Mouse (Mus musculus) lung, embryonic 14.5 days (tissue): Measurements from ENCODE around the gene Zdhhc1. TPM values are rescaled to one million over a fixed set of nuclear protein-coding genes. Genes with fewer than 3 reads are reported as not detected.

Source experiments
- ATAC-seq: fragments of 200-750 bp; cut with Nextera tagmentation; 2 replicates; pipeline ENCODE4 v1.8.0; 2017; ENCODE audit warnings: mild to moderate bottlenecking, moderate TSS enrichment, moderate library complexity; ENCODE audit not compliant: insufficient read depth
- DNase-seq: peaks from one replicate; pipeline ENCODE4 v3.0.0-alpha.2; 2015
- H3K27ac ChIP-seq: fragments of 300-500 bp; sonication (generic); 2 replicates; pipeline ENCODE4 v1.5.1; 2014; ENCODE audit warnings: low read depth, mild to moderate bottlenecking, moderate library complexity
- H3K27me3 ChIP-seq: fragments of 300-500 bp; sonication (generic); 2 replicates; pipeline ENCODE4 v1.6.1; 2014; ENCODE audit warnings: low read length, control low read depth; ENCODE audit not compliant: insufficient read depth
- H3K36me3 ChIP-seq: fragments of 300-500 bp; sonication (generic); 2 replicates; pipeline ENCODE4 v1.6.1; 2014; ENCODE audit warnings: control low read depth; ENCODE audit not compliant: insufficient read depth
- H3K4me1 ChIP-seq: fragments of 300-500 bp; sonication (generic); 2 replicates; pipeline ENCODE4 v1.6.1; 2014; ENCODE audit warnings: antibody characterized with exemption, control low read depth; ENCODE audit not compliant: insufficient read depth
- H3K4me2 ChIP-seq: fragments of 300-500 bp; sonication (generic); 2 replicates; pipeline ENCODE4 v1.6.1; 2014; ENCODE audit warnings: mild to moderate bottlenecking
- H3K4me3 ChIP-seq: fragments of 300-500 bp; sonication (generic); 2 replicates; pipeline ENCODE4 v1.5.1; 2014; ENCODE audit warnings: low read depth, low read length
- H3K9ac ChIP-seq: fragments of 300-500 bp; sonication (generic); 2 replicates; pipeline ENCODE4 v1.6.1; 2014
- H3K9me3 ChIP-seq: fragments of 300-500 bp; sonication (generic); 2 replicates; pipeline ENCODE4 v1.6.1; 2016; ENCODE audit warnings: low read depth, low read length, control low read depth
- CTCF ChIP-seq: IDR thresholded peaks from 2 replicates; pipeline ENCODE4 v1.5.1; 2016; ENCODE audit warnings: antibody characterized with exemption, low read depth
- WGBS: fragments of 180-500 bp; shearing (Covaris S2); extraction: QIAGEN DNeasy Blood & Tissue Kit; methylation state at CpG from one replicate; pipeline ENCODE4 v1.1.7; 2014; 5-methylcytosine and 5-hydroxymethylcytosine counted together
- polyA plus RNA-seq: library from polyadenylated mRNA; unstranded; fragments of >200 nt; fragmentation: Nextera tagmentation; extraction: Ambion mirVana; gene quantifications from 2 replicates; pipeline ENCODE4 v1.2.1, GENCODE M21; 2014

The Zdhhc1 gene
- polyA plus RNA-seq, 1 experiment from 2014 or later, result 41.9 TPM

DNA sequence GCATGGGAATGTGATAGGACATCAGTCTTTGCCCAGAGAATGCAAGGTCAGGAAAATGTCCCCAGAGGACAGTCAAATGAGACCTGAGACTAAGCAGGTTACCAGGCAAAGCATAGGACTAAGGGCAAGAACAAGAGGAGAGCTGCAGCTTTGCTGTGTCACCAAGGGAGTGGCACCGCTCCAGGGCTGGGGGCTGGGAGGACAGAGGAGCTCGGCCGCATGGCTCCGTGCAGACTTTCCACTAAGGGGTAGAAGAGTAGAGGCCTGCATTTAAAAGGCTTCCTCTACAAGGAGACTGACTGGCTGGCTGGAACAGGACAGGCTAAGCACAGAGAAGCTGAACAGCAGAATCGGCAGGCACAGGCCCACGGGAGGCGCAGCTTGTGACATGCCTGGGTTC, 32.1 kb downstream of the Zdhhc1 start:
- no peaks in the 10 kb centered on the region for H3K9me3 ChIP-seq
- no peak overlapping the region for H3K27ac ChIP-seq
- DNase-seq, result no peak
- H3K4me3 ChIP-seq, result no peak overlapping the region
- no peak overlapping the region for H3K9ac ChIP-seq
- ATAC-seq, result no peak
- H3K27me3 ChIP-seq, result no peaks in the 10 kb centered on the region
- WGBS, result 59% methylated on average over 7 of the region's 7 CpGs
- H3K4me1 ChIP-seq, result peaks cover 14% of the 10 kb centered on the region; the same call in 1 of the 2 replicates
- no peak for TF ChIP-seq CTCF
- H3K4me2 ChIP-seq, result no peak overlapping the region
- H3K36me3 ChIP-seq, result 0 out of 2 replicates have a peak, but pooled peaks cover 3% of the 10 kb centered on the region

DNA sequence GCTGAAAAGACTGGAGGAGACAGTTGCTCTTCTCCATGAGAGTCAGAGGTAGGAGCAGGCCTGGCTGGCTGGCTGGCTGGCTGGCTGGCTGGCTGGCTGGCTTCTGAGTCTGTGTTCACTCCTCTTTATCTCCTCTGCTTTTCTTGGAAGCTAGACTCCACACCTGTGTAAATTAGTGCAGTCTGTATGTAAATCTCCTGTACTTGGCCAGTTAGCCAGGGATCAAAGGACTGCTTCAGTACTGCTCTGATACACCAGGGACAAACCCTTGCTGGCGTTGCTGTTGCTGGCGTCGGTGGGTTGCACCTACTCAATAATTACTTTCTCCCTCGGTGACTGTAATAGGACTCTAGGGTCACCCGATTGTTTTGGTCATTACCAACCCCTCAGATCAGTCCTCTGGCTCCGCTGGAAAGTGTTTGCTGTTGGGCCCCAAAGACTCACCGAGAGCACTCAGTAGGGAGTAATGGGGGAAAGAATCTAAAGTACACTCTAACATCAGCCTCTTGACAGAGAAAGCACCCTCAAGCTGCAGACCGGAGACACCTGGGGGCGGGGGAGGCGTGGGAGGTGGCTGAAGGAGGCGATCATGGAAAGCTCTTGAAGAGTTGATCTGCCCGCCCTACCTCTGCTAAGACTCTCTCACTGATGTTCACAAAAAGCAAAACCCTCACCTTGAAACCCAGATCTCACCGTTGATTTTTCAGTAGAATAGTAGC, 35.5 kb downstream of the Zdhhc1 start:
- TF ChIP-seq CTCF, result no peak
- H3K9ac ChIP-seq, result no peak overlapping the region
- H3K4me3 ChIP-seq, result no peak overlapping the region
- H3K27me3 ChIP-seq, result no peaks in the 10 kb centered on the region
- 37% methylated on average over 13 of the region's 13 CpGs for WGBS
- ATAC-seq (peak; percentile 69), DNase-seq (no peak)
- no peaks in the 10 kb centered on the region for H3K36me3 ChIP-seq
- H3K27ac ChIP-seq, result peak overlapping the region; percentile 47
- H3K9me3 ChIP-seq, result no peaks in the 10 kb centered on the region
- peaks cover 11% of the 10 kb centered on the region; the same call in 1 of the 2 replicates for H3K4me1 ChIP-seq
- H3K4me2 ChIP-seq, result 0 out of 2 replicates have a peak overlapping the region, but pooled peaks have one; percentile 1

DNA sequence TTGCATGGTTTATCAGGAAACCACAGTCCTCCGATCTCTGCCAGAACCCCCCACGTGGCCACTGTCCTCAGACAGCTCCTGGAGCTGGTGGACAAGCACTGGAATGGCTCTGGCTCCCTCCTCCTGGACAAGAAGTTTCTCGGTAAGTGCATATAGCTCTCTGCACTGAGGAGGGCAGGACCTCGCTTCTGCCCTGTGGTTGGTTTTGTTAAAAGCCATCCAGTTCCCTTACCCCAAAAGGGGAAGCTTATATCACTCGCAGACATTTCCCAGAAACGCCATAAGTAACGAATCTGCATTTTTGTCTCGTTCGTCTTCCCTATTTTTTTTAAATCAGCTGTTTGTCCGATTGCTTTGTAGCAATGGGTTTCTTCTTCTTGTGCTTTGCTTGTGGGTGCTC, 41.5 kb downstream of the Zdhhc1 start:
- H3K27ac ChIP-seq, result no peak overlapping the region
- H3K4me2 ChIP-seq, result no peak overlapping the region
- no peak for ATAC-seq
- no peak for DNase-seq
- 35% methylated on average over 10 of the region's 10 CpGs for WGBS
- no peaks in the 10 kb centered on the region for H3K36me3 ChIP-seq
- no peaks in the 10 kb centered on the region for H3K4me1 ChIP-seq
- no peaks in the 10 kb centered on the region for H3K9me3 ChIP-seq
- H3K27me3 ChIP-seq, result no peaks in the 10 kb centered on the region
- no peak overlapping the region for H3K9ac ChIP-seq
- no peak for TF ChIP-seq CTCF
- no peak overlapping the region for H3K4me3 ChIP-seq

DNA sequence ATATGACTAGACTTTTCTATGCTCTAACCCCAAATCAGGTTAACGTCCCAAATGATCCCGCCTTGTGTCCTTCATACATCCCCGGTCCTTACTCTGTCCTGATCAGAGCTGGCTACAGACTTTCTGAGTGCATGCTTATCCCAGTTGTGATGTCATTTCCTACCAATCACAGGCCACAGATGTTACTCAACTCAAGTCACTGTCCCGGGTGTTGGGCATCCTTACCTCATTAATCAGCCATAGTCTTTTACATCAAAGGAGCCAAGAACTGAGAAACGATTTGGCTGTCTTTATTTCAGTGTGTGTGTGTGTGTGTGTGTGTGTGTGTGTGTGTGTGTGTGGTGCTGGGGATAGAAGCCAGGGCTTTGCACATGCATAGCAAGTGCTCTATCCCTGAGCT, 42.6 kb downstream of the Zdhhc1 start:
- Histone ChIP-seq H3K27ac (no peak overlapping the region), H3K9me3 (no peaks in the 10 kb centered on the region), H3K4me3 (no peak overlapping the region), H3K36me3 (no peaks in the 10 kb centered on the region), H3K27me3 (no peaks in the 10 kb centered on the region), H3K4me1 (no peaks in the 10 kb centered on the region), H3K4me2 (no peak overlapping the region), H3K9ac (no peak overlapping the region)
- ATAC-seq (peak; percentile 92), DNase-seq (peak; percentile 85)
- no peak for TF ChIP-seq CTCF
- WGBS, result 32% methylated on average over 5 of the region's 5 CpGs

DNA sequence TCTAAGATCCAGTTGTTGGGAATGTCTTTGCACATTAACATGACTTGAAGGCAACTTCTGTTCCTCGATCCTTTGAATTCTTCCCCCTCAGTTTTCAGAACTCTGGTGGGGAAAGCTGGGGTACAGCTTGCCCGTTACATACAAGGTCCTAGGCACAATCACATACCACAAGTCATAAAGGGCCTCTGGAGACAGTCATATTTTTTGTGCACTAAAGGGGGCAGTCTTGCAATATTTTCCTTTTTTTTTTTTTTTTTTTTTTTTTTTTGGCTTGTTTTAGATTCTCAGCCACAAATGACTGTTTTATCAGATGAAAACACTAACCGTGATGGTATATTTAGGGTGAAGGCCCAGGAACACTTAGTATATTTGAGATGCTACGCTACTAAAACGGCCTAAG, 43.4 kb downstream of the Zdhhc1 start:
- DNase-seq (peak; percentile 61), ATAC-seq (no peak)
- no peak overlapping the region; the same call in 1 of the 2 replicates for H3K4me2 ChIP-seq
- WGBS, result 53% methylated on average over 5 of the region's 5 CpGs
- H3K4me1 ChIP-seq, result no peaks in the 10 kb centered on the region
- H3K27ac ChIP-seq, result 0 out of 2 replicates have a peak overlapping the region, but pooled peaks have one; percentile 48
- no peak overlapping the region for H3K4me3 ChIP-seq
- no peaks in the 10 kb centered on the region for H3K9me3 ChIP-seq
- no peaks in the 10 kb centered on the region for H3K36me3 ChIP-seq
- TF ChIP-seq CTCF, result peak; percentile 44
- H3K9ac ChIP-seq, result no peak overlapping the region
- H3K27me3 ChIP-seq, result no peaks in the 10 kb centered on the region

DNA sequence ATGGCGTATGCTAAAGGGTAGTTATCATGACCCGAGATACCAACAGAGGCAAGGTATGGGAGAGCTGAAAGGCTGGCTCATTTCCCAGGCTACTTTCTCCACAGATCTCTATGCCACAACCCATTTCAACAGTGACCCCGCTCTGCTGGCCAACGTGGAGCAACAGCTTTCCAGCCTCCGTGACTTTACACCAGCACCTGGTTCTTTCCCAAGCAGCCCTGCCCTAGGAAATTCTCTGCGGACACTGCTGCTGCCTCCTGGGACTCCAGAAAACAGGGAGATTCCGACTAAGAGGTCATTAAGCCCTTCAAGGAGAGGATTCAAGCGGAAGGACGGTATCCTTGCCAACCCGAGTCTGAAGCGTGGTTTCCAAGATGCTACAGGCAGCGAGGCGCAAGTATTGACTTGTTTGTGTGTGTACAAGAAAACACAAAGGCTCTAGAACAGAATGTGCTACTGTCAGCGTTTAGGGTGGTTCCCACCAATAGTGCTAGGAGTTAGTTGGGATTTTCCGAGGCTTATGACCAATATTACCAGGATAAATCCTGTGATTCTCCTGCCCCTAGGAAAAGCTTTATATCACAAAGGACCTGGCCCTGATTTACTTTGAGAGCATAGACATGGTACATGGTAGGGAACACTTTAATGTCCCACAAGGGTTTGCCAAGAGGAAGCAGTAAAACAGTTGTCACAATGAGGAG, 44.6 kb downstream of the Zdhhc1 start:
- Histone ChIP-seq H3K36me3 (no peaks in the 10 kb centered on the region), H3K4me3 (no peak overlapping the region), H3K27me3 (no peaks in the 10 kb centered on the region), H3K9me3 (no peaks in the 10 kb centered on the region), H3K9ac (no peak overlapping the region), H3K27ac (no peak overlapping the region), H3K4me2 (no peak overlapping the region), H3K4me1 (no peaks in the 10 kb centered on the region)
- no peak for TF ChIP-seq CTCF
- DNase-seq (no peak), ATAC-seq (no peak)
- 64% methylated on average over 15 of the region's 15 CpGs for WGBS

DNA sequence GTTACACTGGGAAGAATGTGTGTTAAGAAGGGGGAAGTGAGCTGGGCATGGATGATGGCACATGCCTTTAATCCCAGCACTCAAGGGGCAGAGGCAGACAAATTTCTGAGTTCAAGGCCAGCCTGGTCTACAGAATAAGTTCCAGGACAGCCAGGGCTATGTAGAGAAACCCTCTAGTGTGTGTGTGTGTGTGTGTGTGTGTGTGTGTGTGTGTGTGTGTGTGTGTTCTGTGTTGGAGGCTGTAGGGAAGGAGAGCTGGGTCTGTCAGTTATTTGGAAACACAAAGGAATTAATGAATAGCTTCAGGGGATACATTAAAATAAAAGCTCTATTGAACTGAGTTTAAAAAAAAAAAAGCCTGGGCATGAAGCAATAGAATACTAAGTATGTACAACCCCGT, 45.7 kb downstream of the Zdhhc1 start:
- H3K4me2 ChIP-seq, result no peak overlapping the region
- no peaks in the 10 kb centered on the region for H3K27me3 ChIP-seq
- H3K9me3 ChIP-seq, result no peaks in the 10 kb centered on the region
- ATAC-seq, result no peak
- no peak overlapping the region for H3K9ac ChIP-seq
- H3K4me3 ChIP-seq, result no peak overlapping the region
- H3K4me1 ChIP-seq, result peaks cover under 1% of the 10 kb centered on the region; the same call in 1 of the 2 replicates
- DNase-seq, result no peak
- H3K27ac ChIP-seq, result no peak overlapping the region
- TF ChIP-seq CTCF, result no peak
- H3K36me3 ChIP-seq, result no peaks in the 10 kb centered on the region
- 54% methylated on average over 1 of the region's 1 CpGs for WGBS
